Mouse (Mus musculus) right cerebral cortex, adult 18-20 months (tissue): ENCODE results near the gene Kalrn.

Source experiments
- DNase-seq: peaks from one replicate; pipeline ENCODE4 v3.0.0; 2022; ENCODE audit warnings: mixed read lengths

Kalrn gene

GRCm38 (mm10) chr16:34417966-34418365 is 155.4 kb downstream of the Kalrn start:
- no peak for DNase-seq

DNA sequence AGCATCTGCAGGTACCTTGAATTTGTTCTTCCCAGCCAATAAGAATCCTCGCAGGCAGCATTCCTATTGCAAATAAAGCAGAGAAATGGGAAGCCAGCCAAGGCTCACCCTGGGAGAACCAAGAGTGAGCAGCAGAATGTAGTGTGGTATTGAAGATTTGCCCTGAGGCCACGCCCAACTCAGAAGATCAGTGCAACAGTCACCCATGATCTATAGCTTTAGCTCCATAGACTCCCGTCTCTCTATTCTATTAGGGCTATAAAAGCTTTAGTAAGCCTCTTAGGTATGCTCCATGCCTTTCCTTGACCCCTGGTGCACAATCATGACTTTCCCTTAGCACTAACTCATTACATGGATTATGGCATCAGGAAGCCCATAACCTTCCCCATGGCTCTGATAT is 155.9 kb downstream of the Kalrn start:
- no peak for DNase-seq

- DNase-seq, result peak; percentile 77
Measured at GRCm38 (mm10) chr16:34414581-34414980, 158.8 kb downstream of the Kalrn start.

- DNase-seq, result peak; percentile 57
Measured at GRCm38 (mm10) chr16:34413868-34414333, 159.4 kb downstream of the Kalrn start.

GRCm38 (mm10) chr16:34407036-34407435 is 166.3 kb downstream of the Kalrn start:
- DNase-seq, result no peak

DNA sequence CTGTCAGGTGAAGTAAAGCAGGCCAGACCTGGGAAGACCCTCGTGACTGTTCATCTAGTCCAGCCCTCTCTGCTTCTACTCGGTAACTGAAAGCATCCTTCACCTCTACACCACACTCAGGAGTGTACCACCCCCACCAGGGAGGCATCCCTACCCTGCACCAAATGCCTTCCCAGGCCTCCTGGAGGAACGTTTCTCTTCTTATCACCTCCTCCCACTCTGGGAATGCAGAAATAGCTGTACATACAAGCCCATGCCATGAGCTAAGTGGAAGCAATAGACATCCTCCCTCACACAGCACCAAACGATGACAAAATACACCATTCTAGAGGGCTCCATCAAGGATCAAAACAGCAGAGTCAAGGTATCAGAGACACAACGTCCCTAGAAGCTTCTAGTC is 168.2 kb downstream of the Kalrn start:
- peak; percentile 76 for DNase-seq

- DNase-seq, result no peak
Measured at GRCm38 (mm10) chr16:34401216-34401615, 172.1 kb downstream of the Kalrn start.

DNA sequence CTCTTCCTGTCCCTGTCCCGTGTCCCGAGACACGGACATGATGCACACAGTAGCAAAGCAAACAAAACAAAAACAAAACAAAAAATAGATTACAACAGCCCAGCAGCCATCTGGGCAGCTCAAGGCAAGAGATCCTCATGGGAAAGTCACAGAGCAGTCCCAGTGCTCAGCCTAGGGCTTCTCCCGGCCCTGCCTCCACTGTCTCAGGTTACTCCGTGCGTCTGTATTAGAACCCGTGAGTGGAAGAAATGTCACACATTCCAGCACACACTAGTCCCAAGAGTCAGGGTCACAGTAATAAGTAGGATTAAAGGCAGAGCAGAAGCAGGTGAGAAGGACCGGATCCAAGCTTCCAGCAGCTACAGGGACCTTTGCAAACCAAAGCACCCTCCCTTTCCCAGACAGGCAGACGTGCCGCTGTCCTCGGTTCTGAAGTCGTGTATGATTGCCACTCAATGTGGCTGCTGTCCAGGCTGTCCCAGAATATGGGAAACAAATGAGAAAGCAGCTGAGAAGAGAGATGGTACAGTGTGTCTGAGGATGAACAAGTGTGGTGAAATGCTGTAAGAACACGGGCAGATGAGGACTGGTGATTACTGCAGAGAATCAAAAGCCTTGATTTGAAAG is 173.1 kb downstream of the Kalrn start:
- DNase-seq, result no peak

GRCm38 (mm10) chr16:34395221-34395811 is 178.0 kb downstream of the Kalrn start:
- peak; percentile 65 for DNase-seq

- no peak for DNase-seq
Measured at GRCm38 (mm10) chr16:34389520-34390271, 183.6 kb downstream of the Kalrn start.

DNA sequence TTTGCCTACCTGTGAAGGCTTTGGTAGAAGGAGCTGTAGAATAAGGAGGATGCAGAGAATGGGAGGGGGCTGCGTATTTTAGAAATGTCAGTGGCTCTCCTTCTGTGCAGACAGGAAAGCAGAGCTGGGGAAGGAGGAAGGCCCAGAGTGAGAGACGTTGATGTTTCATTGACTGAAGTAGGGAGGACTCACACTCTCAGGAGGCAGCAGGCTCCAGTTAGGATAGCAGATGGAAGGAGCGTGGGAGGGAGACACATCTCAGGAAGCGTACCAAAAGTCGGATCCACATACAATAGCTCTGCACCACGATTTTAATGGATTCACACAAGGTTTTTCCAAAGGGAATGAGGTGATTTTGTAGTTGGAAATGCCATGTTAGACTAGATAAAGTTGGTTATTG is 184.5 kb downstream of the Kalrn start:
- DNase-seq, result peak; percentile 84

GRCm38 (mm10) chr16:34385065-34385464 is 188.3 kb downstream of the Kalrn start:
- DNase-seq, result no peak

- DNase-seq, result no peak
Measured at GRCm38 (mm10) chr16:34382992-34383391, 190.3 kb downstream of the Kalrn start.

- DNase-seq, result no peak
Measured at GRCm38 (mm10) chr16:34376166-34376857, 197.0 kb downstream of the Kalrn start.

DNA sequence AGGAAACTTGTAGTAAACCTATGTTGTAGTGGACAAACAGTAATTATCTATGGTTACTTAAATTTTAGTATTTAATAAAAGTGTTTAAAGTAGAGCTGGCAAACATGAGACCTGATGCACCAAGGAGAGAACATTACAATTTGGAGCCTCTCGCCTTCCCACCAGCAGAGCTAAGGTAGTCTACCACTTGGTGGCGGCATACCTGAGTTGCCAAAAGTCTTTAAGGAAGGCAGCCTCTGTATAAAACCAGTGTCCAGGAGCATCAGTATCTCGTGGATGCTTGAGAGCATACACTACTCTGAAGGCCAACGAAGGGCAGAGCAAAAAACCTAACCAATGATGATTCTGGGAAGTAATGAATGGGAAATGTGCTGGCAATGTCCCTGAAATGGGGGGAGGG is 199.8 kb downstream of the Kalrn start:
- DNase-seq, result no peak

DNA sequence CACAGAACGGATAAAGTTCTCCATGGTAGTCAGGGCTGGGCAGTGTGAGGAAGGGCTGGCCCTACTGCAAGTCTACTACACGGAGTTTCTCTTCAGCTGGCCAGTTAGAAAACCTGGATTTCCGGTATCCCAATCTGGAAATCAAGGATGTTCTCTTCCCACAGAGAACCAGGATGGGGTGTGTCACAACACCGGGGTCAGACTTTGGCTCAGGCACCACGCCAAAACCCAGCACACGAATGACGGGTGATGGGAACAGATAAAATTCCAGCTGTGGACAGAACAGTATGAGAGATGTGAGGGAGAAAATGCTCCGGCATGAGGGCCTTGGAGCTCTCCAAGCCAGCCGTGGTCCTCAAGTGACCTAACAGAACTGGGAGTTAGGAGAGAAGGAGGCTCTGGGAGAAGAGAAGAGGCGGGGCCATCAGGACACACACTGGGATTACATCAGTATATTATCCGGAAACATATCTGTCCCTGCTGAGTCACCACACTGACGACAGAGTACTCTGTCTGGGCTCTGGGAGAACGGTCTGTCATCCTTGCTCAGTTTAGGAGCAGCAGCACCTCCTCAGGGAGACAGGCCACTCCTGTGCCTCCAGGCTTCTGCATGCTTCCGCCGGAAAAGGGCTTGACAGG is 201.1 kb downstream of the Kalrn start:
- peak; percentile 68 for DNase-seq

- no peak for DNase-seq
Measured at GRCm38 (mm10) chr16:34359206-34359605, 214.1 kb downstream of the Kalrn start.

DNA sequence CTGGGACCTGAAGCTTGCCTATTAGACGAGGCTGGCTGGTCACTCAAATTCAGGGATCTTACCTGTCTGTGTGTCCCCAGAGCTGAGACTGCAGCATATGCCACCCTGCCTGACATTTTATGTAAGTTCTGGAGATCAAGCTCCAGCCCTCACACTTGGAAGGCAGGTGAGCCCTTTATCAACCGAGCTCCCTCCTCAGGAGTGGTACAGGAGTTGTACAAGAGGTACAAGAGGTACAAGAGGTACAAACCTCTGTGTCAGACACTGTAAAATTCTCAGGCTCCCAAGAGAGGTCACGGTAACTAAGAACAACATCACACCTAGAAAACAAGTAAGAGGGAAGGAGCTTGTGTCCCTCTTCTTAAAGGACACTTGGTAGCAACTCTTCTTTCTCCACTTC is 217.8 kb downstream of the Kalrn start:
- no peak for DNase-seq

GRCm38 (mm10) chr16:34354042-34354441 is 219.3 kb downstream of the Kalrn start:
- DNase-seq, result no peak

DNA sequence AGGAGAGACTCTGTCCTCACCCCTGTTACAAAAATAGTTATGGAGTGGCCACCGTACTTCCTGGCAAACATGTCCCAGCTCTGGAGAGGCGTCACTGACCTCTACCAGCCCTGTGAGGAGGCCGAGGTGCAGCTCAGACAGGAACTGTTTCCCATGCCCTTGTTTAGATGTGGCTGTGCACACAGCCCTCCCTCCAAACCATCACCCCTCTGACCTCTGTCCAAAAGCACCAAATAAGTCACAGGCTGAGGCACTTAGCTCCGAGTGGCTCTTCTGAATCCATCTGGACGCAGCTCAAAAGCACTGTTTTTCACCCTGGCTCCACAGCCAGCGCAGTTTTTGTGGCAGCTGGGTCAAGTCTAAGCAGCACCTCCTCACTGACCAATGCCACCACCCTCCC is 220.6 kb downstream of the Kalrn start:
- no peak for DNase-seq

DNA sequence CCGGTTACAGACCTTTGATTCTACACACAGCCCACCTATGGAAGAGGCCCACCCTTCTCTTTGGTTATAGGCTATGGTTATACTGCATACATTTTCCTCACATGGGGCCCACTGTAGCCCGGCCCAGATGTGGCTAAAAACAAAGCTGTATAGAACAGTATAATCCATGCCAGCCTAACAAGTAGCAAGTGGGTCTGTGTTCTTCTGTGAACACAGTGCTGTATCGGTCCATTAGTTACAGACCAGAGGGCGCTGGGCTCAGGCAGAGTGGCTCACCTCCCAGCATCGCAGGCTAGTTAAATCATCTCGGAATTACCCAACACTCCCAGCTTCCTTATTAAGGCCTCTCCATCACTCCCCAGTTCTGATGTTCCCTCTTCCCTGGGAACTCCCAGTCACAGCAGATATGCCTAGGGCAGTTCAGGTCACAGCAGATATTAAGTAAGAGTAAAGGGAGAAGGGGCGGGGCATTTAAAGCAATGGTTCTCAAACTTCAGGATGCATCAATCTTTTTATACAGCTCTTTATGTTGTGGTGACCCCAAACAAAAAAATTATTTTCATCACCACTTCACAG is 221.7 kb downstream of the Kalrn start:
- no peak for DNase-seq

DNA sequence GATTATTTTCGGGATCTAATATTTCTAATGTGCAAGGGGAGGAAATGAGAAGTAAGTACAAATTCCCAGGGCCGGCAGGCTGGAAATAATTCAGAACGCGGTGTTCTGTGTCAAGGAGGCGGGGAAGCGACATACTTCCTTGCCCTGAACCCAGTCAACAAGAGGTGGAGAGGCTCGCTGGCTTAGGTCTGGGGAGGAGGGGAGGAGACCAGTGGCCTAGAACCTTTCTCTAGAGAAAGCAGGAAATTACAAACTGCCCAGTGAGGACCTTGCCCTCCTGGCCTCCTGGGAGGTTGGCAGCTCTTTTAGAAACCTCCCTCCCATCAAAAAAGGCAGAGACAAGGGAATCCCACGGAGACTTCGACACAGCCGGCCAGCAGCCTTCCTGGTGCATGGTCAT is 225.8 kb downstream of the Kalrn start:
- no peak for DNase-seq
